Mouse (Mus musculus) left cerebral cortex, adult 2 months (tissue): ENCODE measurements around the gene Smtn. TPM values are rescaled to one million over a fixed set of nuclear protein-coding genes. Genes with fewer than 3 reads are reported as not detected.

Experiments used
- DNase-seq, 2 experiments: peaks; one replicate each; pipeline ENCODE4 v3.0.0; 2021 to 2022; ENCODE audit warnings: low spot score in 2 of 2, mixed read lengths in 1 of 2; ENCODE audit errors: extremely low spot score in 1 of 2
- H3K27ac ChIP-seq: fragments of 200-600 bp; 2 replicates; pipeline ENCODE4 v1.8.1; 2022
- H3K4me3 ChIP-seq: fragments of 200-600 bp; 2 replicates; pipeline ENCODE4 v1.8.1; 2022
- CTCF ChIP-seq: fragments of 200-600 bp; IDR thresholded peaks from 2 replicates; pipeline ENCODE4 v1.8.1; 2022; ENCODE audit warnings: antibody characterized with exemption, mild to moderate bottlenecking, moderate library complexity
- intact Hi-C: fragments of 180-260 bp; cut with DNase I; formaldehyde crosslinking; loops from one replicate; pipeline ENCODE4 v1.15.1; 2025
- total RNA-seq, 2 experiments: library from RNA; stranded (reverse); gene quantifications; 2 replicates each; pipeline ENCODE4 v1.2.3; 2021

Gene Smtn
- total RNA-seq, 2 experiments from 2014 or later = 9.6 to 12.2 TPM

- Histone ChIP-seq H3K4me3 (no peak overlapping the region), H3K27ac (no peak overlapping the region)
- no peak for TF ChIP-seq CTCF
- intact Hi-C loops = no loop called here
- no peak for DNase-seq
Observed at GRCm38 (mm10) chr11:3523840-3524582, 16.4 kb downstream of the Smtn start.

GRCm38 (mm10) chr11:3522285-3523000 is 18.0 kb downstream of the Smtn start:
- Histone ChIP-seq H3K27ac (no peak overlapping the region), H3K4me3 (no peak overlapping the region)
- intact Hi-C loops = no loop called here
- no peak for DNase-seq
- no peak for TF ChIP-seq CTCF

- DNase-seq = no peak
- Histone ChIP-seq H3K27ac (no peak overlapping the region), H3K4me3 (no peak overlapping the region)
- intact Hi-C loops = no loop called here
- no peak for TF ChIP-seq CTCF
Observed at GRCm38 (mm10) chr11:3521339-3522224, 18.8 kb downstream of the Smtn start.

GRCm38 (mm10) chr11:3520919-3521318 is 19.5 kb downstream of the Smtn start:
- Histone ChIP-seq H3K4me3 (no peak overlapping the region), H3K27ac (no peak overlapping the region)
- intact Hi-C loops = no loop called here
- DNase-seq = no peak
- no peak for TF ChIP-seq CTCF

GRCm38 (mm10) chr11:3519756-3520398 is 20.5 kb downstream of the Smtn start:
- no peak overlapping the region for H3K27ac ChIP-seq
- H3K4me3 ChIP-seq = no peak overlapping the region
- intact Hi-C loops = no loop called here
- DNase-seq = no peak
- TF ChIP-seq CTCF = no peak

- H3K4me3 ChIP-seq = no peak overlapping the region
- no peak for DNase-seq
- no peak overlapping the region for H3K27ac ChIP-seq
- no peak for TF ChIP-seq CTCF
- intact Hi-C loops = no loop called here
Observed at GRCm38 (mm10) chr11:3519051-3519726, 21.2 kb downstream of the Smtn start.

GRCm38 (mm10) chr11:3517846-3518732 is 22.3 kb downstream of the Smtn start:
- DNase-seq = no peak
- no peak for TF ChIP-seq CTCF
- H3K4me3 ChIP-seq = no peak overlapping the region
- intact Hi-C loops = no loop called here
- no peak overlapping the region for H3K27ac ChIP-seq

- intact Hi-C loops = no loop called here
- Histone ChIP-seq H3K4me3 (peak overlapping the region; percentile 3; the same call in 1 of the 2 replicates), H3K27ac (no peak overlapping the region)
- peak in 1 of 2 experiments; percentile 48 for DNase-seq
- no peak for TF ChIP-seq CTCF
Observed at GRCm38 (mm10) chr11:3516859-3517845, 23.3 kb downstream of the Smtn start.

GRCm38 (mm10) chr11:3516121-3516520 is 24.3 kb downstream of the Smtn start:
- no peak for DNase-seq
- Histone ChIP-seq H3K27ac (0 out of 2 replicates have a peak overlapping the region, but pooled peaks have one; percentile 86), H3K4me3 (peak overlapping the region; percentile 58)
- intact Hi-C loops = no loop called here
- no peak for TF ChIP-seq CTCF
